Comparison of ENCODE assay signal across 11 mouse cellular contexts in genomic region chr14:120297833-120298232, GRCm38 (mm10). TPM values are rescaled to one million over a fixed set of nuclear protein-coding genes. Genes with fewer than 3 reads are reported as not detected.
DNase-seq lines count a peak whose midpoint lies in the region; ATAC-seq and TF ChIP-seq lines count a peak whose summit lies in the region.
"Had no signal": no experiment of that assay in that cellular context is flagged by ENCODE, and none has a peak within 500 bp of the region (broad histone marks: within the 10 kb centered on the region; RNA-seq: fewer than 3 reads in every experiment).

No protein-coding gene starts in this region.

- ATAC-seq in kidney, postnatal 0 days (replicated peaks; ENCODE audit: low FRiP score, low read depth), result no peak
- 0 out of 2 replicates have a peak, but pooled peaks have one; percentile 28 for ATAC-seq in neural tube, embryonic 14.5 days (ENCODE audit: low read depth)
- ATAC-seq in cerebellum, adult (ENCODE audit: insufficient number of reproducible peaks, low FRiP score, low TSS enrichment), result no peak
- ATAC-seq: forebrain, postnatal 0 days had no signal

- H3K4me3 ChIP-seq in kidney, postnatal 0 days (replicated peaks; ENCODE audit: low read depth, low read length), result no peak overlapping the region
- H3K4me3 ChIP-seq in cortical plate, adult 2 months (ENCODE audit: insufficient read depth, low read length), result no peak overlapping the region
- H3K4me3 ChIP-seq in embryonic fibroblast, embryonic 13.5 days (ENCODE audit: insufficient read depth, low read length), result peak overlapping the region; percentile 47
- H3K4me3 ChIP-seq in neural tube, embryonic 14.5 days (ENCODE audit: low read depth, low read length), result no peak overlapping the region

- 37% methylated on average over 6 of the region's 6 CpGs for WGBS in kidney, postnatal 0 days
- 54% methylated on average over 6 of the region's 6 CpGs for WGBS in neural tube, embryonic 14.5 days

- H3K9ac ChIP-seq in kidney, postnatal 0 days (ENCODE audit: low read depth, low read length), result no peak overlapping the region
- H3K9ac ChIP-seq in neural tube, embryonic 14.5 days (replicated peaks; ENCODE audit: low read depth, low read length), result no peak overlapping the region
- H3K9ac ChIP-seq: forebrain, postnatal 0 days had no signal

- no peak for TF ChIP-seq POLR2A in cortical plate, adult 2 months (IDR thresholded peaks at IDR 0.05; ENCODE audit: extremely low read depth, insufficient read depth, low read length)
- no peak for TF ChIP-seq POLR2A in embryonic fibroblast, embryonic 13.5 days (IDR thresholded peaks at IDR 0.05; ENCODE audit: low read depth, low read length)

- no peak for DNase-seq in kidney, postnatal 0 days (ENCODE audit: low spot score)
- DNase-seq in kidney, postnatal 4 days, result no peak
- DNase-seq in B cell, adult 2 months, result no peak
- DNase-seq: cerebellum, adult 11 months; forebrain, postnatal 0 days; right cerebral cortex, adult 18-20 months had no signal

- peak overlapping the region; percentile 73 for H3K27ac ChIP-seq in kidney, postnatal 0 days
- peak overlapping the region; percentile 72; the same call in 1 of the 2 replicates for H3K27ac ChIP-seq in cortical plate, adult 2 months (ENCODE audit: insufficient read depth, low read length)
- peak overlapping the region; percentile 96 for H3K27ac ChIP-seq in embryonic fibroblast, embryonic 13.5 days (ENCODE audit: insufficient read depth, low read length)
- H3K27ac ChIP-seq in neural tube, embryonic 14.5 days (ENCODE audit: low read depth, low read length), result no peak overlapping the region

- H3K4me2 ChIP-seq in kidney, postnatal 0 days (ENCODE audit: low read length), result peak overlapping the region; percentile 27
- H3K4me2 ChIP-seq in neural tube, embryonic 14.5 days (ENCODE audit: low read depth, low read length), result no peak overlapping the region

- no peaks in the 10 kb centered on the region for H3K27me3 ChIP-seq in kidney, postnatal 0 days (ENCODE audit: insufficient read depth, low read length)
- no peaks in the 10 kb centered on the region for H3K27me3 ChIP-seq in neural tube, embryonic 14.5 days (ENCODE audit: control insufficient read depth, insufficient read depth, low read length)

- H3K9me3 ChIP-seq in kidney, postnatal 0 days (replicated peaks; ENCODE audit: low read length), result no peaks in the 10 kb centered on the region
- no peaks in the 10 kb centered on the region for H3K9me3 ChIP-seq in neural tube, embryonic 14.5 days (ENCODE audit: control insufficient read depth, low read length)
- H3K9me3 ChIP-seq: G1E had no signal

- no peak for TF ChIP-seq CTCF in kidney, postnatal 0 days (IDR thresholded peaks at IDR 0.05; ENCODE audit: low read depth)
- no peak for TF ChIP-seq CTCF in cortical plate, adult 2 months (IDR thresholded peaks at IDR 0.05; ENCODE audit: extremely low read depth, insufficient read depth, low read length)
- no peak for TF ChIP-seq CTCF in embryonic fibroblast, embryonic 13.5 days (IDR thresholded peaks at IDR 0.05; ENCODE audit: borderline replicate concordance, insufficient read depth, low read length)

- no peaks in the 10 kb centered on the region for H3K36me3 ChIP-seq in kidney, postnatal 0 days (ENCODE audit: insufficient read depth, low read length)
- H3K36me3 ChIP-seq in neural tube, embryonic 14.5 days (ENCODE audit: control insufficient read depth, insufficient read depth, low read length), result no peaks in the 10 kb centered on the region

- peaks cover 38% of the 10 kb centered on the region for H3K4me1 ChIP-seq in kidney, postnatal 0 days (replicated peaks; ENCODE audit: insufficient read depth, low read length)
- peaks cover 25% of the 10 kb centered on the region for H3K4me1 ChIP-seq in cortical plate, adult 2 months (ENCODE audit: control insufficient read depth, insufficient read depth, low read length)
- peaks cover 36% of the 10 kb centered on the region for H3K4me1 ChIP-seq in embryonic fibroblast, embryonic 13.5 days (ENCODE audit: control insufficient read depth, insufficient read depth, low read length)
- peaks cover 20% of the 10 kb centered on the region for H3K4me1 ChIP-seq in neural tube, embryonic 14.5 days (ENCODE audit: control insufficient read depth, insufficient read depth, low read length)

RNA-seq across cellular contexts. Expression of gene Mbnl2, which starts 22.4 kb away (rescaled TPM):
- 119 and 122 TPM in 2 replicates for polyA plus RNA-seq in kidney, postnatal 0 days (2015; fragmentation: Nextera tagmentation; extraction: Ambion mirVana)
- 144 and 148 TPM in 2 replicates for polyA plus RNA-seq in cortical plate, adult 2 months (2012; rRNA removed)
- 207 and 222 TPM in 2 replicates for polyA plus RNA-seq in embryonic fibroblast, embryonic 13.5 days (2011; ENCODE audit: insufficient read length, low read depth, missing spikeins)
- polyA plus RNA-seq in neural tube, embryonic 14.5 days (2014; fragmentation: Nextera tagmentation; extraction: Ambion mirVana), result 17.9 and 39.5 TPM in 2 replicates
